Mouse (Mus musculus): ENCODE results near the gene Frk. TPM values are rescaled to one million over a fixed set of nuclear protein-coding genes. Genes with fewer than 3 reads are reported as not detected.

The Frk gene
- polyA plus RNA-seq, 1 experiment, result 0.32 TPM

DNA sequence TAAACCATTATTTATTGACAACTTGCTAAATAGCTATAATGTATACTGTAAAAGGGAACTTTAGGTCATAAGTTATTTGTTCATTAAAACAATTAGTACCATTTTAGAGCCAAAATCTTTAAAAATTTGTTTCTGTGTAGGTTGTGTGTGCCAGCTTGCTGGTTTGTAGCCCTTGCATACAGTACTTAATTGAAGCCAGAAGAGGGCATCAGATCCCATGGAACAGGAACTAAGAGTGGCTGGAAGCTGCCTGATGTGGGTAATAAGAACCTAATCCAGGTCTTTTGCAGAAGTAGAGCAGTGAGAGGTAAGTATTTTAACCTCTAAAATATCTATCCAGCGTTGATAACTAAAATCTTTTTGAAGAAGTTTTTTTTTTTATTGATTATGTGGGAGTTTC lies 155.0 kb downstream of the Frk start:
- no peak overlapping the region for H3K27ac ChIP-seq (ENCODE audit: control insufficient read depth, insufficient read depth, low read depth, low read length, poor library complexity)
- no peak overlapping the region for H3K4me3 ChIP-seq (replicated peaks; ENCODE audit: control insufficient read depth, low read depth, low read length)
- WGBS, result 36% methylated on average over 1 of the region's 1 CpGs
- TF ChIP-seq CTCF (IDR thresholded peaks at IDR 0.05; ENCODE audit: control insufficient read depth, insufficient read depth, low read length), result no peak
- no peak for TF ChIP-seq POLR2A (IDR thresholded peaks at IDR 0.05; ENCODE audit: borderline replicate concordance, control insufficient read depth, low read depth, low read length)
- no peaks in the 10 kb centered on the region for H3K4me1 ChIP-seq (ENCODE audit: control insufficient read depth, insufficient read depth, low read length)

Other genes with a start within 250 kb of the Frk start
- 12.2 and 18.2 TPM in 2 replicates for gene Tspyl1, start 201.2 kb upstream of the Frk start, polyA plus RNA-seq (2011; ENCODE audit: insufficient read depth, insufficient read length, low replicate concordance, missing spikeins)
- gene Tspyl4, start 186.0 kb upstream of the Frk start, polyA plus RNA-seq (2011; ENCODE audit: insufficient read depth, insufficient read length, low replicate concordance, missing spikeins), result 1.5 and 7.7 TPM in 2 replicates
- gene Col10a1, start 93.4 kb upstream of the Frk start, polyA plus RNA-seq (2011; ENCODE audit: insufficient read depth, insufficient read length, low replicate concordance, missing spikeins), result not detected in 2 replicates
- gene Nt5dc1, start 64.8 kb upstream of the Frk start, polyA plus RNA-seq (2011; ENCODE audit: insufficient read depth, insufficient read length, low replicate concordance, missing spikeins), result 4.8 and 7.3 TPM in 2 replicates

All from bone marrow, adult 2 months (tissue).